Mouse (Mus musculus) C2C12 (cell line): ENCODE results near the gene Trem3. TPM values are rescaled to one million over a fixed set of nuclear protein-coding genes. Genes with fewer than 3 reads are reported as not detected.

Experiments used
- H3K27me3 ChIP-seq: one replicate; pipeline ENCODE4 v1.6.1; 2011; ENCODE audit not compliant: control insufficient read depth, insufficient read depth, insufficient read length
- H3K36me3 ChIP-seq: one replicate; pipeline ENCODE4 v1.6.1; 2011; ENCODE audit not compliant: control insufficient read depth, insufficient read depth
- H3K4me3 ChIP-seq: one replicate; pipeline ENCODE4 v1.5.1; 2011; ENCODE audit warnings: mild to moderate bottlenecking, control low read depth; ENCODE audit not compliant: poor library complexity, insufficient read depth, severe bottlenecking
- H3K79me2 ChIP-seq: one replicate; pipeline ENCODE4 v1.6.1; 2011; ENCODE audit not compliant: control insufficient read depth, insufficient read depth
- H3K79me3 ChIP-seq: one replicate; pipeline ENCODE4 v1.6.1; 2011; ENCODE audit warnings: low read depth, control low read depth
- H3ac ChIP-seq: one replicate; pipeline ENCODE3; 2011; ENCODE audit warnings: low read depth; ENCODE audit not compliant: control insufficient read depth, insufficient read length
- CEBPB ChIP-seq: IDR thresholded peaks from one replicate; pipeline ENCODE4 v1.6.1; 2011; ENCODE audit warnings: low read depth, mild to moderate bottlenecking, control low read depth, moderate library complexity
- CTCF ChIP-seq: IDR thresholded peaks from one replicate; pipeline ENCODE4 v1.5.1; 2011; ENCODE audit not compliant: control insufficient read depth, insufficient read depth, insufficient read length
- FOSL1 ChIP-seq: IDR thresholded peaks from one replicate; pipeline ENCODE4 v1.8.0; 2011; ENCODE audit warnings: mild to moderate bottlenecking, low read length; ENCODE audit not compliant: poor library complexity, insufficient read depth, severe bottlenecking
- MAX ChIP-seq: IDR thresholded peaks from one replicate; pipeline ENCODE4 v1.6.1; 2011; ENCODE audit warnings: mild to moderate bottlenecking, control low read depth
- MYOD1 ChIP-seq: IDR thresholded peaks from one replicate; pipeline ENCODE4 v1.6.1; 2011; ENCODE audit warnings: low read depth; ENCODE audit not compliant: control insufficient read depth, insufficient read length
- MYOG ChIP-seq: IDR thresholded peaks from one replicate; pipeline ENCODE4 v1.6.1; 2011; ENCODE audit not compliant: control insufficient read depth, insufficient read length; ENCODE audit errors: extremely low read depth
- USF1 ChIP-seq: IDR thresholded peaks from one replicate; pipeline ENCODE4 v1.6.1; 2011; ENCODE audit warnings: low read depth, mild to moderate bottlenecking, control low read depth, moderate library complexity
- polyA plus RNA-seq: library from polyadenylated mRNA; unstranded; fragments of >200 nt; fragmentation: generic; extraction: Trizol; gene quantifications from one replicate; pipeline ENCODE4 v1.2.1, GENCODE M21; 2012; ENCODE audit warnings: missing spikeins

The Trem3 gene
- polyA plus RNA-seq, 1 experiment: not detected

- Histone ChIP-seq H3K4me3 (no peak within 1 kb of the TSS), H3K27me3 (no peaks in the 10 kb centered on the region), H3ac (no peak within 1 kb of the TSS), H3K79me3 (no peaks in the 10 kb centered on the region), H3K79me2 (no peaks in the 10 kb centered on the region), H3K36me3 (no peaks in the 10 kb centered on the region)
- TF ChIP-seq FOSL1 (no peak), USF1 (no peak), CEBPB (no peak)
These were observed 51.6 kb downstream of the Trem3 start, which contains the start of gene Treml2 for GRCm38 (mm10) chr17:48299203-48299602. Treml2 (plus strand) TSS chr17:48299498.

- TF ChIP-seq CTCF: no peak
- TF ChIP-seq USF1: no peak
- no peak for TF ChIP-seq MAX
- TF ChIP-seq MYOD1: no peak
- no peak for TF ChIP-seq CEBPB
- TF ChIP-seq FOSL1: no peak
- no peak for TF ChIP-seq MYOG
- H3ac ChIP-seq: no peak overlapping the region
- H3K4me3 ChIP-seq: no peak overlapping the region
- no peaks in the 10 kb centered on the region for H3K36me3 ChIP-seq
- no peaks in the 10 kb centered on the region for H3K27me3 ChIP-seq
- H3K79me3 ChIP-seq: no peaks in the 10 kb centered on the region
- no peaks in the 10 kb centered on the region for H3K79me2 ChIP-seq
These were observed 52.2 kb downstream of the Trem3 start for GRCm38 (mm10) chr17:48299756-48300155.

GRCm38 (mm10) chr17:48300199-48300598 is 52.6 kb downstream of the Trem3 start:
- no peak overlapping the region for H3K4me3 ChIP-seq
- no peaks in the 10 kb centered on the region for H3K79me2 ChIP-seq
- H3K36me3 ChIP-seq: no peaks in the 10 kb centered on the region
- no peaks in the 10 kb centered on the region for H3K79me3 ChIP-seq
- TF ChIP-seq FOSL1: no peak
- no peak for TF ChIP-seq MYOD1
- TF ChIP-seq MAX: no peak
- TF ChIP-seq MYOG: no peak
- TF ChIP-seq CEBPB: no peak
- H3ac ChIP-seq: no peak overlapping the region
- H3K27me3 ChIP-seq: no peaks in the 10 kb centered on the region

GRCm38 (mm10) chr17:48300861-48301260 is 53.3 kb downstream of the Trem3 start:
- Histone ChIP-seq H3K36me3 (no peaks in the 10 kb centered on the region), H3ac (no peak overlapping the region), H3K79me2 (no peaks in the 10 kb centered on the region), H3K4me3 (no peak overlapping the region), H3K27me3 (no peaks in the 10 kb centered on the region), H3K79me3 (no peaks in the 10 kb centered on the region)
- TF ChIP-seq FOSL1 (no peak), USF1 (no peak), MYOG (no peak), MYOD1 (no peak), CTCF (no peak), CEBPB (no peak), MAX (no peak)

- no peaks in the 10 kb centered on the region for H3K27me3 ChIP-seq
- H3K79me3 ChIP-seq: no peaks in the 10 kb centered on the region
- no peak overlapping the region for H3K4me3 ChIP-seq
- H3K79me2 ChIP-seq: no peaks in the 10 kb centered on the region
- H3ac ChIP-seq: no peak overlapping the region
- H3K36me3 ChIP-seq: no peaks in the 10 kb centered on the region
- TF ChIP-seq MYOD1 (no peak), USF1 (no peak)
These were observed 54.2 kb downstream of the Trem3 start for GRCm38 (mm10) chr17:48301792-48302191.

Other genes with a start within 250 kb of the Trem3 start
- not detected for gene 1700122O11Rik, start 209.5 kb upstream of the Trem3 start, polyA plus RNA-seq
- gene 1700067P10Rik, start 158.5 kb upstream of the Trem3 start, polyA plus RNA-seq: not detected
- gene 9830107B12Rik, start 101.5 kb upstream of the Trem3 start, polyA plus RNA-seq: not detected
- gene A530064D06Rik, start 80.5 kb upstream of the Trem3 start, polyA plus RNA-seq: not detected
- gene Trem1, start 15.0 kb upstream of the Trem3 start, polyA plus RNA-seq: not detected
- gene Treml4, start 16.5 kb downstream of the Trem3 start, polyA plus RNA-seq: not detected
- not detected for gene Treml2, start 51.7 kb downstream of the Trem3 start, polyA plus RNA-seq
- gene B430306N03Rik, start 68.4 kb downstream of the Trem3 start, polyA plus RNA-seq: not detected
- not detected for gene Trem2, start 98.6 kb downstream of the Trem3 start, polyA plus RNA-seq
- gene Treml1, start 112.1 kb downstream of the Trem3 start, polyA plus RNA-seq: not detected
- 24.0 TPM for gene Nfya, start 162.1 kb downstream of the Trem3 start, polyA plus RNA-seq
- 14.1 TPM for gene Oard1, start 162.2 kb downstream of the Trem3 start, polyA plus RNA-seq
- gene Apobec2, start 185.2 kb downstream of the Trem3 start, polyA plus RNA-seq: 0.27 TPM
- not detected for gene Tspo2, start 203.7 kb downstream of the Trem3 start, polyA plus RNA-seq
- gene Unc5cl, start 207.1 kb downstream of the Trem3 start, polyA plus RNA-seq: not detected